Mouse (Mus musculus): ENCODE results near the gene Zbtb9.
A peak's percentile ranks its signal among the peaks of the same experiment; 100 is the strongest.

Gene Zbtb9

GRCm38 (mm10) chr17:26947231-26948100 is 25.5 kb upstream of the Zbtb9 start:
- DNase-seq, result peak; percentile 47

- DNase-seq, result peak; percentile 77
Measured at GRCm38 (mm10) chr17:26948316-26949050, 24.5 kb upstream of the Zbtb9 start.

GRCm38 (mm10) chr17:26949051-26949577 is 23.9 kb upstream of the Zbtb9 start:
- DNase-seq, result peak; percentile 48

- peak; percentile 51 for DNase-seq
Measured at GRCm38 (mm10) chr17:26949866-26950265, 23.1 kb upstream of the Zbtb9 start.

- no peak for DNase-seq
Measured at GRCm38 (mm10) chr17:26950560-26951288, 22.2 kb upstream of the Zbtb9 start.

GRCm38 (mm10) chr17:26951406-26951805 is 21.6 kb upstream of the Zbtb9 start:
- DNase-seq, result peak; percentile 82

- no peak for DNase-seq
Measured at GRCm38 (mm10) chr17:26951952-26952877, 20.8 kb upstream of the Zbtb9 start.

GRCm38 (mm10) chr17:26953201-26953600 is 19.8 kb upstream of the Zbtb9 start:
- no peak for DNase-seq

GRCm38 (mm10) chr17:26953726-26954125 is 19.2 kb upstream of the Zbtb9 start:
- no peak for DNase-seq

GRCm38 (mm10) chr17:26956309-26956708 is 16.7 kb upstream of the Zbtb9 start:
- no peak for DNase-seq

- DNase-seq, result no peak
Measured at GRCm38 (mm10) chr17:26956895-26957294, 16.1 kb upstream of the Zbtb9 start.

GRCm38 (mm10) chr17:26957872-26958271 is 15.1 kb upstream of the Zbtb9 start:
- no peak for DNase-seq

- no peak for DNase-seq
Measured at GRCm38 (mm10) chr17:26958880-26959279, 14.1 kb upstream of the Zbtb9 start.

GRCm38 (mm10) chr17:26959815-26960214 is 13.2 kb upstream of the Zbtb9 start:
- DNase-seq, result no peak

- no peak for DNase-seq
Measured at GRCm38 (mm10) chr17:26961572-26962240, 11.3 kb upstream of the Zbtb9 start.

- DNase-seq, result no peak
Measured at GRCm38 (mm10) chr17:26966993-26967392, 6.0 kb upstream of the Zbtb9 start.

- no peak for DNase-seq
Measured at GRCm38 (mm10) chr17:26967477-26967876, 5.5 kb upstream of the Zbtb9 start.

GRCm38 (mm10) chr17:26968200-26968611 is 4.8 kb upstream of the Zbtb9 start:
- no peak for DNase-seq

GRCm38 (mm10) chr17:26969257-26969656 is 3.7 kb upstream of the Zbtb9 start:
- no peak for DNase-seq

- no peak for DNase-seq
Measured at GRCm38 (mm10) chr17:26970221-26970620, 2.7 kb upstream of the Zbtb9 start.

GRCm38 (mm10) chr17:26971247-26971905 is 1.6 kb upstream of the Zbtb9 start:
- no peak for DNase-seq

All from right cerebral cortex, postnatal 25 days (tissue).